Mouse (Mus musculus) heart, postnatal 14 days (tissue): ENCODE measurements around the gene Lgr4. TPM values are rescaled to one million over a fixed set of nuclear protein-coding genes. Genes with fewer than 3 reads are reported as not detected.

Source experiments
- total RNA-seq, 2 experiments: library from RNA; stranded (reverse); gene quantifications; 2 replicates each; pipeline ENCODE4 v1.2.3; 2021

Lgr4 gene
- total RNA-seq, 2 experiments from 2014 or later, result 28.0 to 29.2 TPM

Other genes starting within 250 kb of the Lgr4 start
- gene Bdnf, start 242.9 kb upstream of the Lgr4 start, total RNA-seq, result 1 to 10 TPM; 2.2 to 2.5 TPM
- 10 to 100 TPM; 45.2 to 46.4 TPM for gene Lin7c, start 26.8 kb upstream of the Lgr4 start, total RNA-seq
- gene Ccdc34, start 100.2 kb downstream of the Lgr4 start, total RNA-seq, result 1 to 10 TPM; 7.3 to 9.2 TPM